Mouse (Mus musculus): ENCODE measurements around the gene Tdrd5. TPM values are rescaled to one million over a fixed set of nuclear protein-coding genes. Genes with fewer than 3 reads are reported as not detected.

Gene Tdrd5
- total and polyA plus RNA-seq, 2 experiments = not detected

- H3K4me1 ChIP-seq (ENCODE audit: control insufficient read depth, insufficient read depth, low read length) = no peaks in the 10 kb centered on the region
- 81% methylated on average over 4 of the region's 4 CpGs for WGBS
- no peaks in the 10 kb centered on the region for H3K27me3 ChIP-seq (ENCODE audit: control insufficient read depth, insufficient read depth, low read length)
- no peak for DNase-seq (ENCODE audit: extremely low read depth, low read depth, low spot score)
- no peaks in the 10 kb centered on the region for H3K79me2 ChIP-seq (ENCODE audit: control insufficient read depth, insufficient read depth, low read length)
- no peaks in the 10 kb centered on the region for H3K36me3 ChIP-seq (ENCODE audit: control insufficient read depth, insufficient read depth, low read length)
- no peak for TF ChIP-seq POLR2A (IDR thresholded peaks at IDR 0.05; ENCODE audit: extremely low read depth, insufficient read depth, low read length)
- no peak for TF ChIP-seq CTCF (IDR thresholded peaks at IDR 0.05; ENCODE audit: low read depth, low read length)
- H3K4me3 ChIP-seq (ENCODE audit: insufficient read depth, low read depth, low read length) = no peak overlapping the region
- H3K9ac ChIP-seq (ENCODE audit: low read depth, low read length) = no peak overlapping the region
- no peak overlapping the region for H3K27ac ChIP-seq (replicated peaks; ENCODE audit: insufficient read depth, low read depth, low read length)
Measured at GRCm38 (mm10) chr1:156228728-156229127, 74.7 kb downstream of the Tdrd5 start.

GRCm38 (mm10) chr1:156226903-156227302 lies 76.6 kb downstream of the Tdrd5 start:
- Histone ChIP-seq H3K4me3 (ENCODE audit: insufficient read depth, low read depth, low read length) (no peak overlapping the region), H3K79me2 (ENCODE audit: control insufficient read depth, insufficient read depth, low read length) (no peaks in the 10 kb centered on the region), H3K27ac (replicated peaks; ENCODE audit: insufficient read depth, low read depth, low read length) (no peak overlapping the region), H3K4me1 (ENCODE audit: control insufficient read depth, insufficient read depth, low read length) (no peaks in the 10 kb centered on the region), H3K9ac (ENCODE audit: low read depth, low read length) (no peak overlapping the region), H3K36me3 (ENCODE audit: control insufficient read depth, insufficient read depth, low read length) (no peaks in the 10 kb centered on the region), H3K27me3 (ENCODE audit: control insufficient read depth, insufficient read depth, low read length) (no peaks in the 10 kb centered on the region)
- DNase-seq (ENCODE audit: extremely low read depth, low read depth, low spot score) = no peak
- 81% methylated on average over 5 of the region's 5 CpGs for WGBS
- TF ChIP-seq POLR2A (IDR thresholded peaks at IDR 0.05; ENCODE audit: extremely low read depth, insufficient read depth, low read length) (no peak), CTCF (IDR thresholded peaks at IDR 0.05; ENCODE audit: low read depth, low read length) (no peak)

GRCm38 (mm10) chr1:156222205-156223000 lies 81.1 kb downstream of the Tdrd5 start:
- Histone ChIP-seq H3K4me3 (ENCODE audit: insufficient read depth, low read depth, low read length) (no peak overlapping the region), H3K9ac (ENCODE audit: low read depth, low read length) (no peak overlapping the region), H3K27ac (replicated peaks; ENCODE audit: insufficient read depth, low read depth, low read length) (no peak overlapping the region), H3K79me2 (ENCODE audit: control insufficient read depth, insufficient read depth, low read length) (no peaks in the 10 kb centered on the region), H3K36me3 (ENCODE audit: control insufficient read depth, insufficient read depth, low read length) (no peaks in the 10 kb centered on the region), H3K4me1 (ENCODE audit: control insufficient read depth, insufficient read depth, low read length) (no peaks in the 10 kb centered on the region), H3K27me3 (ENCODE audit: control insufficient read depth, insufficient read depth, low read length) (no peaks in the 10 kb centered on the region)
- no peak for DNase-seq (ENCODE audit: extremely low read depth, low read depth, low spot score)
- WGBS = 63% methylated on average over 13 of the region's 13 CpGs
- TF ChIP-seq CTCF (IDR thresholded peaks at IDR 0.05; ENCODE audit: low read depth, low read length) = no peak
- no peak for TF ChIP-seq POLR2A (IDR thresholded peaks at IDR 0.05; ENCODE audit: extremely low read depth, insufficient read depth, low read length)

- WGBS = 72% methylated on average over 2 of the region's 2 CpGs
Measured at GRCm38 (mm10) chr1:156221327-156221726, 82.1 kb downstream of the Tdrd5 start.

GRCm38 (mm10) chr1:156218573-156218972 lies 84.9 kb downstream of the Tdrd5 start:
- Histone ChIP-seq H3K27ac (replicated peaks; ENCODE audit: insufficient read depth, low read depth, low read length) (no peak overlapping the region), H3K4me3 (ENCODE audit: insufficient read depth, low read depth, low read length) (no peak overlapping the region), H3K27me3 (ENCODE audit: control insufficient read depth, insufficient read depth, low read length) (no peaks in the 10 kb centered on the region), H3K36me3 (ENCODE audit: control insufficient read depth, insufficient read depth, low read length) (no peaks in the 10 kb centered on the region), H3K79me2 (ENCODE audit: control insufficient read depth, insufficient read depth, low read length) (no peaks in the 10 kb centered on the region), H3K4me1 (ENCODE audit: control insufficient read depth, insufficient read depth, low read length) (no peaks in the 10 kb centered on the region), H3K9ac (ENCODE audit: low read depth, low read length) (no peak overlapping the region)
- no peak for DNase-seq (ENCODE audit: extremely low read depth, low read depth, low spot score)
- TF ChIP-seq POLR2A (IDR thresholded peaks at IDR 0.05; ENCODE audit: extremely low read depth, insufficient read depth, low read length) (no peak), CTCF (IDR thresholded peaks at IDR 0.05; ENCODE audit: low read depth, low read length) (no peak)
- 64% methylated on average over 2 of the region's 2 CpGs for WGBS

More at GRCm38 (mm10) chr1:156221327-156221726, 82.1 kb downstream of the Tdrd5 start:
- no peak for DNase-seq (ENCODE audit: extremely low read depth, low read depth, low spot score)
- no peaks in the 10 kb centered on the region for H3K27me3 ChIP-seq (ENCODE audit: control insufficient read depth, insufficient read depth, low read length)
- no peak overlapping the region for H3K9ac ChIP-seq (ENCODE audit: low read depth, low read length)
- no peak for TF ChIP-seq CTCF (IDR thresholded peaks at IDR 0.05; ENCODE audit: low read depth, low read length)
- no peak for TF ChIP-seq POLR2A (IDR thresholded peaks at IDR 0.05; ENCODE audit: extremely low read depth, insufficient read depth, low read length)
- no peak overlapping the region for H3K27ac ChIP-seq (replicated peaks; ENCODE audit: insufficient read depth, low read depth, low read length)
- H3K36me3 ChIP-seq (ENCODE audit: control insufficient read depth, insufficient read depth, low read length) = no peaks in the 10 kb centered on the region
- no peaks in the 10 kb centered on the region for H3K4me1 ChIP-seq (ENCODE audit: control insufficient read depth, insufficient read depth, low read length)
- H3K4me3 ChIP-seq (ENCODE audit: insufficient read depth, low read depth, low read length) = no peak overlapping the region
- no peaks in the 10 kb centered on the region for H3K79me2 ChIP-seq (ENCODE audit: control insufficient read depth, insufficient read depth, low read length)

- H3K36me3 ChIP-seq (ENCODE audit: control insufficient read depth, insufficient read depth, low read length) = no peaks in the 10 kb centered on the region
- no peaks in the 10 kb centered on the region for H3K27me3 ChIP-seq (ENCODE audit: control insufficient read depth, insufficient read depth, low read length)
- H3K4me1 ChIP-seq (ENCODE audit: control insufficient read depth, insufficient read depth, low read length) = no peaks in the 10 kb centered on the region
- no peaks in the 10 kb centered on the region for H3K79me2 ChIP-seq (ENCODE audit: control insufficient read depth, insufficient read depth, low read length)
- no peak for DNase-seq (ENCODE audit: extremely low read depth, low read depth, low spot score)
- H3K9ac ChIP-seq (ENCODE audit: low read depth, low read length) = no peak overlapping the region
- H3K4me3 ChIP-seq (ENCODE audit: insufficient read depth, low read depth, low read length) = no peak overlapping the region
- no peak for TF ChIP-seq POLR2A (IDR thresholded peaks at IDR 0.05; ENCODE audit: extremely low read depth, insufficient read depth, low read length)
- no peak for TF ChIP-seq CTCF (IDR thresholded peaks at IDR 0.05; ENCODE audit: low read depth, low read length)
- no peak overlapping the region for H3K27ac ChIP-seq (replicated peaks; ENCODE audit: insufficient read depth, low read depth, low read length)
- WGBS = 85% methylated on average over 8 of the region's 8 CpGs
Measured at GRCm38 (mm10) chr1:156217941-156218340, 85.5 kb downstream of the Tdrd5 start.

Measured in liver, adult 2 months (tissue).